9 mouse cellular contexts compared by ENCODE assay signal in the genomic region with DNA sequence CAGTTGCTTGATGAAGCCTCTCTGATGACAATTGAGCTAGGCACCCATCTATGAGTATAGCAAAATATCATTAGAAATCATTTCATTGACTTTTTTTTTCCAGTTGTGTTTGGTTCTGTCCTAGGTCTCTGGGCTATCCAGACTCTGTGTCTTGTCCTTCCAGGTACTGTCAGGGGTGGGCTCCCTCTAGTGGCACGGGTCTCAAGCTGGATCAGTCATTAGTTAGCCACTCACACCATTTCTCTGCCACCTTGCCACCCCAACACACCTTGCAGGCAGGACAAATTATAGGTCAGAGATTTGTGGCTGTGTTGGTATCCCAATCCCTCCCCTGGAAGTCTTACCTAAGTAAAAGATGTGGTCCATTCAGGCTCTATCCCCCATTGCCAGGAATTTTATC. TPM values are rescaled to one million over a fixed set of nuclear protein-coding genes. Genes with fewer than 3 reads are reported as not detected.
DNase-seq lines count a peak whose midpoint lies in the region; TF ChIP-seq lines count a peak whose summit lies in the region.
"Had no signal": no experiment of that assay in that cellular context is flagged by ENCODE, and none has a peak within 500 bp of the region (broad histone marks: within the 10 kb centered on the region; RNA-seq: fewer than 3 reads in every experiment).

No protein-coding gene starts in this region.

- H3K79me3 ChIP-seq in C2C12 (ENCODE audit: low read depth) = no peaks in the 10 kb centered on the region

- intact Hi-C loops in left cerebral cortex, postnatal 4 days (cut with DNase I) = no loop called here

- H3K27me3 ChIP-seq in C2C12 (ENCODE audit: control insufficient read depth, insufficient read depth, insufficient read length) = no peaks in the 10 kb centered on the region

- peak; percentile 28 to 37 for DNase-seq in cerebellum, postnatal 14 days
- no peak for DNase-seq in cerebellum, adult 8-10 months
- DNase-seq in left cerebral cortex, postnatal 4 days = peak; percentile 19
- no peak for DNase-seq in left cerebral cortex, adult 11 months (ENCODE audit: low spot score)
- peak; percentile 20 for DNase-seq in embryo, embryonic 9.5 days (ENCODE audit: extremely low spot score)
- DNase-seq in thymus, postnatal 10 days (ENCODE audit: low spot score in 2 of 2) = no peak
- DNase-seq in urinary bladder, postnatal 14 days (ENCODE audit: low spot score) = no peak
- DNase-seq: gastrocnemius, postnatal 36 days had no signal

- no peak overlapping the region for H3K4me3 ChIP-seq in C2C12 (ENCODE audit: insufficient read depth, poor library complexity, severe bottlenecking)

- no peaks in the 10 kb centered on the region for H3K36me3 ChIP-seq in C2C12 (ENCODE audit: control insufficient read depth, insufficient read depth)

- no peak overlapping the region for H3ac ChIP-seq in C2C12 (ENCODE audit: control insufficient read depth, insufficient read length, low read depth)

- peak; percentile 62 for TF ChIP-seq CTCF in C2C12 (IDR thresholded peaks at IDR 0.05; ENCODE audit: control insufficient read depth, insufficient read depth, insufficient read length)

- no peaks in the 10 kb centered on the region for H3K79me2 ChIP-seq in C2C12 (ENCODE audit: control insufficient read depth, insufficient read depth)

TF ChIP-seq in C2C12, 6 proteins besides CTCF, POLR2A, EP300 and RAD21:
- TF ChIP-seq CEBPB (IDR thresholded peaks at IDR 0.05; ENCODE audit: low read depth) (no peak), FOSL1 (IDR thresholded peaks at IDR 0.05; ENCODE audit: insufficient read depth, low read length, poor library complexity, severe bottlenecking) (no peak), MYOG (IDR thresholded peaks at IDR 0.05; ENCODE audit: control insufficient read depth, extremely low read depth, insufficient read length) (no peak), MAX (IDR thresholded peaks at IDR 0.05) (no peak), USF1 (IDR thresholded peaks at IDR 0.05; ENCODE audit: low read depth) (no peak), MYOD1 (IDR thresholded peaks at IDR 0.05; ENCODE audit: control insufficient read depth, insufficient read length, low read depth) (no peak)

RNA-seq across cellular contexts. Expression of a gene that starts 31.8 kb away (rescaled TPM):
- under 1 TPM; 0.18 to 0.62 TPM for total RNA-seq in left cerebral cortex, postnatal 4 days (2021)
- 0.57 TPM for polyA plus RNA-seq in C2C12 (2012; fragmentation: generic; extraction: Trizol)

Comparison
In these comparisons a context has a peak if more than half of its experiments do, and no peak if none do; other contexts are left out.
1. DNase-seq: peak in cerebellum, postnatal 14 days (2 of 2), left cerebral cortex, postnatal 4 days (single experiment) and embryo, embryonic 9.5 days (single experiment); none in cerebellum, adult 8-10 months (single experiment), left cerebral cortex, adult 11 months (single experiment), thymus, postnatal 10 days (0 of 2) and urinary bladder, postnatal 14 days (single experiment).